Mouse (Mus musculus): ENCODE results near the gene Ice1.

Ice1 gene

DNA sequence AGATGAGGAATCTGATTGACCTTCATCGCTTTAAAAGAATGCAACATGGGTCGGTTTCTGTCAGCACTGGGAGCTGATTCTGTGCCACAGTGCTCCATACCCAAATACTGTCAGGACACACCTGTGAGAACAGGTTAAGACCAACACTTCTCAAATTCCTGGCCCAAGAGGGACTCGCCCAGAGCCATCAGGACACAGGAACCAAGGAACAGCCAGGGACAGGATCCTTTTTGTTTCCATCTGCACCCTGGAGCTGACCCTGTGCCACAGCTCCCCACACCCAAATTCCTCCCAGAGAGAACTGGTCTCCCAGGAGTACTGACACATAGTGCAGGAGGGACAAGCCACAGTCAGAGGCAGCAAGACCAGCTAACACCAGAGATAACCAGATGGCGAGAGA, 11.0 kb downstream of the Ice1 start:
- peaks cover 61% of the 10 kb centered on the region for H3K4me1 ChIP-seq (replicated peaks; ENCODE audit: low read depth, low read length)
- H3K4me3 ChIP-seq (replicated peaks; ENCODE audit: low read length), result no peak overlapping the region
- peaks cover 14% of the 10 kb centered on the region for H3K36me3 ChIP-seq (ENCODE audit: insufficient read depth, low read length)
- TF ChIP-seq POU5F1 (IDR thresholded peaks at IDR 0.05; ENCODE audit: borderline replicate concordance, low read length), result no peak
- no peak for TF ChIP-seq NANOG (IDR thresholded peaks at IDR 0.05; ENCODE audit: borderline replicate concordance, low read length)
- no peaks in the 10 kb centered on the region for H3K9me3 ChIP-seq (ENCODE audit: low read length)
- H3K27me3 ChIP-seq (ENCODE audit: insufficient read depth, low read length), result no peaks in the 10 kb centered on the region

DNA sequence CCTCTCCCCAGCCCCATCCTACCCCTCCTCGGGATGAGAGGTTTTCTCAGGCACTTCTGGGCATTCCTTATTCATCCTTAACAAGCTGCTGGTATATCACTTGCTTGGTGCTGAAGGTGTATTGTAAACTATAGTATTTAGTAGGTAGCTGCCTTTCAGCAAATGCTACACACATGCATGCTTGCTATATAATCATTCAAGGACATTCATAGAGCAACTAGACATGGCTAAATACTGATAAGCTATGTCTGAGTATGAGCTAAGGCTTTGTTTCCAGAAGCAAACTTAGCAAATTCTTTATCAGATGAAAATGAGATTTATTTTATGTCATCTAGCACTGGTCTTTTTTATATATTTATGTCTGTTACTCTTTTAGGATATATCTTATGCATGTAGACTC, 11.8 kb downstream of the Ice1 start:
- no peak for TF ChIP-seq NANOG (IDR thresholded peaks at IDR 0.05; ENCODE audit: borderline replicate concordance, low read length)
- no peak for TF ChIP-seq POU5F1 (IDR thresholded peaks at IDR 0.05; ENCODE audit: borderline replicate concordance, low read length)
- TF ChIP-seq CTCF (conservative IDR thresholded peaks at IDR 0.05; ENCODE audit: low read length), result no peak

DNA sequence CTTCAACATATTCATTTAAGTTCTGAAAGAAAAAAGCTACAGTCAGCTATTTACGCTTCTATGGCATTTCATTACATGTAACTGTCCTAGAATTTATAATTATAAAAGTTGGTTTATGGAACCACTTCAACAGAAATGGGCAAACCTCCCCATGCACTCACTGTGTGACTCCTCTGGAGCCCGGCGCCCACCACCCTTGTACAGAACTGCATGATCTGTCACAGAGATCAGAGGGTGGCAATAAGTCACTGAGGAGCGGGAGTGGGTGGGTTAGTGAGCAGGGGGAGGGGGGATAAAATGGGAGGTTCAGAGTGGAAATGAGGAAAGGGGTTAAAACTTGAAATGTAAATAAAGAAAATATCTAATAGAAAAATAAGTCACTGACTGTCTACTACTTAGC, 13.0 kb downstream of the Ice1 start:
- H3K9me3 ChIP-seq (ENCODE audit: low read length), result no peaks in the 10 kb centered on the region
- peaks cover 70% of the 10 kb centered on the region for H3K4me1 ChIP-seq (replicated peaks; ENCODE audit: low read depth, low read length)
- peaks cover 30% of the 10 kb centered on the region for H3K36me3 ChIP-seq (ENCODE audit: insufficient read depth, low read length)
- H3K4me3 ChIP-seq (replicated peaks; ENCODE audit: low read length), result no peak overlapping the region
- no peaks in the 10 kb centered on the region for H3K27me3 ChIP-seq (ENCODE audit: insufficient read depth, low read length)
- TF ChIP-seq POU5F1 (IDR thresholded peaks at IDR 0.05; ENCODE audit: borderline replicate concordance, low read length) (no peak), NANOG (IDR thresholded peaks at IDR 0.05; ENCODE audit: borderline replicate concordance, low read length) (no peak), CTCF (conservative IDR thresholded peaks at IDR 0.05; ENCODE audit: low read length) (no peak)

More for the DNA sequence above, 11.8 kb downstream of the Ice1 start:
- Histone ChIP-seq H3K27me3 (ENCODE audit: insufficient read depth, low read length) (no peaks in the 10 kb centered on the region), H3K4me1 (replicated peaks; ENCODE audit: low read depth, low read length) (peaks cover 59% of the 10 kb centered on the region), H3K4me3 (replicated peaks; ENCODE audit: low read length) (no peak overlapping the region), H3K36me3 (ENCODE audit: insufficient read depth, low read length) (peaks cover 18% of the 10 kb centered on the region), H3K9me3 (ENCODE audit: low read length) (no peaks in the 10 kb centered on the region)

DNA sequence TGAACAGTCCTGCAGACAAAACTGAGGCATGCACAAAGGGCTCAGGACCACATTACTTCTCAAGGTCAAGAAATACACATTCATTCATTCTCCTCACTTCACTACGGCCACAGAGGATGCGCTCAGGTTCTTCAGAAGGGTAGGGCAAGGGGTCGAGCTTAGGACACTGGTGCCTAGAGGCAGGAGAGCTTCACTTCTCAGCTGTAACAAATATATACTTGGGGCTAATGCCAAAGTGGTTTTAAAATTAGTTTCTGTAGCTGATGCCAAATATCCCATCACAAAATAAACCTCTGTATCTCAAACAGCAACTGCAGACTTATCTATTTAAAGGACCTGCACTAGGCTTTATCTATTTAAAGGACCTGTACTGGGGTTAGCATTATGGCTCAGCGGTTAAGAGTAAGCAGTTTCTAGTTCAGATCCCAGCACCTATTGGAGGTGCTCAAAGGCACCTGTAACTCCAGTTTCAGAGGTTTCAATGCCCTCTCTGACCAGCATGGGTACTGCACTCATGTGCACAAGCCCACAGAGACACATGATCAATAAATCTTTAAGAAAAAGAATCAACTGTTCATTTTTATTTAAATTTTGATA, 14.9 kb downstream of the Ice1 start:
- peaks cover 74% of the 10 kb centered on the region for H3K4me1 ChIP-seq (replicated peaks; ENCODE audit: low read depth, low read length)
- no peaks in the 10 kb centered on the region for H3K9me3 ChIP-seq (ENCODE audit: low read length)
- H3K27me3 ChIP-seq (ENCODE audit: insufficient read depth, low read length), result no peaks in the 10 kb centered on the region
- H3K4me3 ChIP-seq (replicated peaks; ENCODE audit: low read length), result no peak overlapping the region
- H3K36me3 ChIP-seq (ENCODE audit: insufficient read depth, low read length), result peaks cover 46% of the 10 kb centered on the region
- TF ChIP-seq POU5F1 (IDR thresholded peaks at IDR 0.05; ENCODE audit: borderline replicate concordance, low read length), result no peak
- TF ChIP-seq CTCF (conservative IDR thresholded peaks at IDR 0.05; ENCODE audit: low read length), result no peak
- TF ChIP-seq NANOG (IDR thresholded peaks at IDR 0.05; ENCODE audit: borderline replicate concordance, low read length), result no peak

DNA sequence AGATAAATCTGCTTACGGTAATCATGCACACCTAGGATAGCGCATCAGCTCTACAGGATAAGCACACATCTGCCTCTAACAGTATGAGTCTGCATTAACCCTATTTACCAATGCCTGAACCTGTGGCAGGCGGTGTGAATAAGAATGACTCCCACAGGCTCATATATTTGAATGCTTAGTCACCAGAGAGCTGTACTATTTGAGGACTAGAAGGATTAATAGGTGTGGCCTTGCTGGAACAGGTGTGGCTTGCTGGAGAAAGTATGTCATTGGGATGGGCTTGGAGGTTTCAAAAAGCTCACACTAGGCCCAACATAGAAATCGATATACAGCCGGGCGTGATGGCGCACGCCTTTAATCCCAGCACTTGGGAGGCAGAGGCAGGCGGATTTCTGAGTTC, 15.9 kb downstream of the Ice1 start:
- H3K27me3 ChIP-seq (ENCODE audit: insufficient read depth, low read length), result no peaks in the 10 kb centered on the region
- no peaks in the 10 kb centered on the region for H3K9me3 ChIP-seq (ENCODE audit: low read length)
- TF ChIP-seq NANOG (IDR thresholded peaks at IDR 0.05; ENCODE audit: borderline replicate concordance, low read length) (no peak), CTCF (conservative IDR thresholded peaks at IDR 0.05; ENCODE audit: low read length) (no peak), POU5F1 (IDR thresholded peaks at IDR 0.05; ENCODE audit: borderline replicate concordance, low read length) (no peak)
- H3K4me1 ChIP-seq (replicated peaks; ENCODE audit: low read depth, low read length), result peaks cover 69% of the 10 kb centered on the region
- H3K4me3 ChIP-seq (replicated peaks; ENCODE audit: low read length), result no peak overlapping the region
- H3K36me3 ChIP-seq (ENCODE audit: insufficient read depth, low read length), result peaks cover 57% of the 10 kb centered on the region

DNA sequence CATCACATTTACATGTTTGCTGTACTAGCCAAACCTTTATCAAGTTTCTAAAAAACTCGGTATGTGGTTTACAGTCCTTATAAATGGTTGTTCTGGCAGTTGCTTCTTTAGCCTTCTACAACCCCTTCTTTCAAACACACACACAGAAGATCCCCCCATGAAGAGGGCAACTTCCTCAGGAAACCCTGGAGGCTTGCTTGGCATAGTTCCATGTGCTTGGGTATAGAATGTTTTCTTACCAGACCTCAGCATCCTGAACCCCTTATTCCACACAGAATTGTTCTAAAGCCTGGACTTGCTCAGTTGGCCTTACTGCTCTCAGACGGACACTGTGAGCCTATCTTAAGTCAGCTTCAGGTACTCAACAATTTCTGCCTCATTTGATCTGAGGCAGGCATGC, 24.6 kb downstream of the Ice1 start:
- Histone ChIP-seq H3K9me3 (ENCODE audit: low read length) (no peaks in the 10 kb centered on the region), H3K4me3 (replicated peaks; ENCODE audit: low read length) (no peak overlapping the region), H3K36me3 (ENCODE audit: insufficient read depth, low read length) (peaks cover 94% of the 10 kb centered on the region), H3K4me1 (replicated peaks; ENCODE audit: low read depth, low read length) (no peaks in the 10 kb centered on the region; the same call in 1 of the 2 replicates), H3K27me3 (ENCODE audit: insufficient read depth, low read length) (no peaks in the 10 kb centered on the region)
- no peak for TF ChIP-seq NANOG (IDR thresholded peaks at IDR 0.05; ENCODE audit: borderline replicate concordance, low read length)
- no peak for TF ChIP-seq POU5F1 (IDR thresholded peaks at IDR 0.05; ENCODE audit: borderline replicate concordance, low read length)
- no peak for TF ChIP-seq CTCF (conservative IDR thresholded peaks at IDR 0.05; ENCODE audit: low read length)

DNA sequence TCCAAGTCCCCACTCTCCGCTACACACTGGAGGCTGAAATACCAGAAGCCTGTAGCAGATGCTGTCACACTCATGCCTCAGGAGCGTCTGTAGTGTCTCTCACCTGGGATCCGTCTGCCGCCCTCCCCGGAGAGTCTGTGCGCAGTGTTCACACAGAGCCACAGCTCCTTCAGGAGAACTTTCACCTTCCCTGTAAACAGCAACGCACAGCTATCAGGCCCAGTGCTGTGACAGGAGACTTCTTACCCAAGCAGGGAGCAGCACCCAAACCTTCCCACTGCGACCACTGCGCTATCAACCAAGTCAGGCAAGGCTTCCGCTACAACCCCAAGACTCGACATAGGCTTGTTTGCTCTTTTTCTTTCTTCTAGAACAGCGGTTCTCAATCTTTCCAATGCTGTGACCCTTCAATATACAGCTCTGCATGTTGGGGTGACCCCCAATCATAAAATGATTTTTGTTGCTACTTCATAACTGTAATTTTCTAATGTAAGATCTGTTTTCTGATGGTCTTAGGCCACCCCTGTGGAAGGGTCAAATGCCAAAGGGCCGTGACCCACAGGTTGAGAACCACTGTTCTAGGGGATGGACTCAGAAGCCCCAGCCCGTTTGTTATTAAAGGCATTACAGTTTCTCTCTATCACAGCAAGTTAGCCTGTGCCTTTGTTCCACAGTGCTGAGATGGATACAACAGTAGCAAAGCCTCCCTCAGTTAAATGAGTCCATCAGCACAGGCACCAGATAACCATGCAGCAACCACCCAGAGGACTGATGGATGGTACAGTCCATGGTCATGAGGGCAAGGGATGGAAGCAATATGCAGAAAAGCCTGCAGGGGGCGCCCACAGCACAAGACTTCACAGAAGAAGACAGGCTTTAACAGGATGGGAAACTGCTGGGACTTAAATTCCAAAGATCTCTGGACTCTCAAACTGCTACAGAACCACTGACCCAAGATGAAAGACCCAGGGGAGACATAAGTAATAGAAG, 26.7 kb downstream of the Ice1 start:
- no peaks in the 10 kb centered on the region for H3K9me3 ChIP-seq (ENCODE audit: low read length)
- no peak overlapping the region for H3K4me3 ChIP-seq (replicated peaks; ENCODE audit: low read length)
- H3K36me3 ChIP-seq (ENCODE audit: insufficient read depth, low read length), result peaks cover 94% of the 10 kb centered on the region
- TF ChIP-seq POU5F1 (IDR thresholded peaks at IDR 0.05; ENCODE audit: borderline replicate concordance, low read length) (no peak), CTCF (conservative IDR thresholded peaks at IDR 0.05; ENCODE audit: low read length) (peak; percentile 74), NANOG (IDR thresholded peaks at IDR 0.05; ENCODE audit: borderline replicate concordance, low read length) (no peak)
- H3K4me1 ChIP-seq (replicated peaks; ENCODE audit: low read depth, low read length), result no peaks in the 10 kb centered on the region; the same call in 1 of the 2 replicates
- no peaks in the 10 kb centered on the region for H3K27me3 ChIP-seq (ENCODE audit: insufficient read depth, low read length)

DNA sequence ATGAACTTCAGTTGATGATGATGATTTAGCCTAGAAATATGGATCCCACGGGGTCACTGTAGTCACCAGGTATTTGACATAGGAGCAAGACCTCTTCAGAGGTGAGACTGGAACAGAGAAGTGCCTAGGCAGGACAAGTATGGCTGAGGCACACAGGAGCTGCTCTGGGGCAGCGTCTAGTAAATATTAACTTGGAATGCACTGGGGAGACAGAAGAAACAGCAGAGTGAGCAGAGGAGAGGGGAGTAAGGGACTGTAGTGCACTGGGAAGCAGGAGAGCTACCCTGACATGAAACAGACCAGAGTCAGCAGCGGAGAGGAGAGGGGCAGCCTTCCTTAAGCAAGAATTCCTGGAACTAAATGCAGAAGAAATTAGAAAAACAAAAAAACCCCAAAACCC, 27.8 kb downstream of the Ice1 start:
- no peaks in the 10 kb centered on the region; the same call in 1 of the 2 replicates for H3K4me1 ChIP-seq (replicated peaks; ENCODE audit: low read depth, low read length)
- H3K36me3 ChIP-seq (ENCODE audit: insufficient read depth, low read length), result peaks cover 94% of the 10 kb centered on the region
- no peak overlapping the region for H3K4me3 ChIP-seq (replicated peaks; ENCODE audit: low read length)
- no peaks in the 10 kb centered on the region for H3K9me3 ChIP-seq (ENCODE audit: low read length)
- no peaks in the 10 kb centered on the region for H3K27me3 ChIP-seq (ENCODE audit: insufficient read depth, low read length)
- TF ChIP-seq POU5F1 (IDR thresholded peaks at IDR 0.05; ENCODE audit: borderline replicate concordance, low read length), result no peak
- TF ChIP-seq NANOG (IDR thresholded peaks at IDR 0.05; ENCODE audit: borderline replicate concordance, low read length), result no peak
- TF ChIP-seq CTCF (conservative IDR thresholded peaks at IDR 0.05; ENCODE audit: low read length), result no peak
